Mouse (Mus musculus) adrenal gland, postnatal 4 days (tissue): ENCODE results near the gene Megf11. TPM values are rescaled to one million over a fixed set of nuclear protein-coding genes. Genes with fewer than 3 reads are reported as not detected.

Experiments
- DNase-seq, 2 experiments: peaks; one replicate each; pipeline ENCODE4 v3.0.0; 2021 to 2022; ENCODE audit warnings: low spot score in 2 of 2, mixed read lengths in 2 of 2
- total RNA-seq, 2 experiments: library from RNA; stranded (reverse); gene quantifications; 2 replicates each; pipeline ENCODE4 v1.2.3; 2021

Gene Megf11
- total RNA-seq, 2 experiments from 2014 or later = 5.8 to 6.4 TPM

GRCm38 (mm10) chr9:64507995-64508394 lies 122.6 kb downstream of the Megf11 start:
- no peak for DNase-seq

- DNase-seq = no peak
These were observed 129.4 kb downstream of the Megf11 start for GRCm38 (mm10) chr9:64514826-64515225.

GRCm38 (mm10) chr9:64519921-64520746 lies 134.7 kb downstream of the Megf11 start:
- DNase-seq = no peak

DNA sequence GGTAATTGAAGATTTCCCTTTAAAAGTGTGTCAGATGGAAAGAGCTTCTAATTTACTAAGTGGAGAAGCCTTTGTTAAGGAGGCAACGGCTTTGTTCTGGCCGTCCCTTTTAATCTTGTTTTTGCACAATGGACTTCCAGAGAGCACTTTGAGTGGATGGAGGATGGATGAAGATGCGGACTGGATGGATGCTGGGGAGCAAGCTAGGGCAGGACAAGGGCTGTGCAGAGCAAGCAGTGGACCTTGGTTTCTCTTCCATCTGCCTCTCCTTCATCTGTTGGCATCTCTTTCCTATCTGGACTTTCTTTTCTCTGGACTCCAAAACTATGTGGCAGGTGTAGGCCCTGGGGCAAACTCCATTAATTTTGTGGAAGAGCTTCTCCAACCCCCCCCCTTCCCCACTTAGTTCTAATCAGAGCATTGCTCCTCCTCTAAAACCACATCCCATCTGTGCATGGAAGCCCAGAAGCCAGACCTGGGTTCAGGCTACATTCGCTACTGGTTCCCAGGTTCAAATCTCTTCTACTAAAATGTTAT lies 135.4 kb downstream of the Megf11 start:
- DNase-seq = no peak

- no peak for DNase-seq
These were observed 138.0 kb downstream of the Megf11 start for GRCm38 (mm10) chr9:64523264-64524045.

DNA sequence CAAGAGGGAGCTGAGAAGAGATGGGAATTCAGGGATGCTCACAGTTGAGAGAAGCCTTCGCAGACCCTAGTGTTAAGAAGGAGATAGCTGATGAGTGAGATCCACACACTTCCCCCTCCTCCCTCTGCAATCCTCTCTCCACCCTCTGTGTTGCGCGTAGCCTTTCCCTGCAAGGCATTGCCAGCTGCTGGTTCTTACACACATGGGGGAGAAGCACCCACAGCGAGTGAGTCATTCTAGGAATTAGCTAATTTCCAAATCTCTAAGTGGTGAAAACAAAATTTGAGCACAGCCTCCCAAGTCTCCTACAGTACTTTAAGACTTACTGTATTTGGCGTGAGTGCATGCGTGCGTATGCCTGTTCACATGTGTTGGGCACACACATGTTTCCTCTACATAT lies 142.6 kb downstream of the Megf11 start:
- DNase-seq = no peak

- DNase-seq = no peak
These were observed 143.2 kb downstream of the Megf11 start for GRCm38 (mm10) chr9:64528595-64528994.

DNA sequence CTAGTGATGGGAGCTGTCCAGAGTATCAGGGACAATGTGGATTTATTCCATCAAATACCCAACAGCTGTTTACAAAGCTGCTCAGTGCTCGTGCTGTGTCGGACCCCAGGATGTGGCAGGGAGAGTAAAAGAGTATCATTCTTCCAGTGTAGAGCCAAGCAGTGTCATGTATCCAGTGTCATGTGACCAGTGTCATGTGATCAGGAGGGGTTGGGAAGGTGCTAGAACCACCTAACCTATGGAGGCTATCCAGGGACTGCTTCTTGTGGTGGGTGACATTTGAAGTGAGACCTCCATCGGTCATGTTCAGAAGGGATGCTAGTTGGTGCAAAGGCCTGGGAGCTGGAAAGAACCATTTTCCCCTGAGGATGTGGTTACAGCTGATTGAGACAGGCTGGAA lies 146.5 kb downstream of the Megf11 start:
- DNase-seq = no peak

DNA sequence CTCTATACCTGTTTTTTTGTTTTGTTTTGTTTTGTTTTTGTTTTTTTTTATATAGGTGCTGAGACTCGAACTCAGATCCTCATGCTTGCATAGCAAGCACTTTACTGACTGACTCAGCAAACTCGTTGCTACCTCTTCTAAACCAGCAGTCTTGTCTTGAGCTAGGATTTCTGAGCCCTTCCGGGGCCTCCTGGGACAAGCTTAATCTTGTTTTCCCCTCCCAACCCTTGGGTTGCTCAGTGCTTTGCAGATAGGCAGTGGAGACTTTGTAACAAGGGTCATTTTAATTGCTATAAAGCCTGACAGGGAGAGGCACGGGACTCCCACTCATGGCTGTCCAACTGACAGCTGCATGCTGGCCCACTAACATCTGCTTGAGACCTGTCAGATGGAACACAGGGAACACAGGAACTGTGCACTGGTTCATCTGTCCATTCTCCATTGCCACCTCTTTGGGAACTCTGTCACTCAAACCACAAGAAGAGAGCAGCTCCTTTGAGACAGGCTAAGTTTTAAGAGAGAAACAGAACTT lies 147.4 kb downstream of the Megf11 start:
- DNase-seq = no peak

DNA sequence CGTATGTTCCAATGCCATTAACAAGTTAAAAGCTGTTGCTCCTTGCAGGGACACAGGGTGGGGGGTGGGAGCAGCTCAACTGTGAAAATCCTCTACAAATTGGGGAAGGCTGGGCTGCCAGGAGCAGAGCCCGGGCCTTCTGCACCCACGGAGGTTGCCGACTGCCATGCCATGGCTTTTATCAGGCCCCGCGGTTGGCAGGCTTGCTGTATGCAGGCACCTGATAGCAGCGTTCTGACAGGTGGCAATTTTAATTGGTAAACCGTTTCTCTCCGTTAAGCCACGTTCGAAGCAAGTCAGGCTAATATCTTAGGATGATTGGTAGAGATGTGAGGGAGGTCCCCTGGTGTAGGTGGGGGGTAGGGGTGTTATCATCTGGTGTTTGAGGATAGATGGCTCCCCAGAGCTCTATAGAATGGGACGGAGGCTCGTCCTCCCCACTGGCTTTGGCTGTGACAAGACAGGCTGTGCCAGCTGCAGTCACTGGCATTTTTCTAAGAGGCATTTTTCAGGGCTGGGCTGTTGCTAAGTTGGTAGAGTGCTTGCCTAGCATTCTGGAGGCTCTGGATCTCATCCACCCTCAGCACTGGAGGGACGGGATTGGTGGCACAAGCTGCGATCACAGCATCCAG lies 148.2 kb downstream of the Megf11 start:
- DNase-seq = no peak

DNA sequence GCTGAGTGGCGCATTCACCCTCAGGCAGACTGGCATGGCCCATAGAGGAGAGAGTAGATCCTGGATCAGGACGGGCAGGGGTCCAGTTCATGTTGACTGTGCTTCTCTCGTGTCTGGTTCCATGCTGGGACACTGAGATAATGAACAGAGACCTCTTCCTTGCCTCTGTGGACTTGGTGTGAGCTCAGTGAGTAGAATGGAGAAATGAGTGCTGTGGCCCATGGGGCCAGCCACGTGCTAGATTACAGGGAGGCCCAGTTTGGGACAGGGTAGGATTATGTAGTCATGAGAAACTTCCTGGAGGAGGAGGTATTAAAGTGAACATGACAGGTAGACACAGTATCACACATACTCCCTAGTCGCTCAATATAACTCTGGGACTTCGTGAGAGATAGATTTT lies 148.9 kb downstream of the Megf11 start:
- DNase-seq = no peak

DNA sequence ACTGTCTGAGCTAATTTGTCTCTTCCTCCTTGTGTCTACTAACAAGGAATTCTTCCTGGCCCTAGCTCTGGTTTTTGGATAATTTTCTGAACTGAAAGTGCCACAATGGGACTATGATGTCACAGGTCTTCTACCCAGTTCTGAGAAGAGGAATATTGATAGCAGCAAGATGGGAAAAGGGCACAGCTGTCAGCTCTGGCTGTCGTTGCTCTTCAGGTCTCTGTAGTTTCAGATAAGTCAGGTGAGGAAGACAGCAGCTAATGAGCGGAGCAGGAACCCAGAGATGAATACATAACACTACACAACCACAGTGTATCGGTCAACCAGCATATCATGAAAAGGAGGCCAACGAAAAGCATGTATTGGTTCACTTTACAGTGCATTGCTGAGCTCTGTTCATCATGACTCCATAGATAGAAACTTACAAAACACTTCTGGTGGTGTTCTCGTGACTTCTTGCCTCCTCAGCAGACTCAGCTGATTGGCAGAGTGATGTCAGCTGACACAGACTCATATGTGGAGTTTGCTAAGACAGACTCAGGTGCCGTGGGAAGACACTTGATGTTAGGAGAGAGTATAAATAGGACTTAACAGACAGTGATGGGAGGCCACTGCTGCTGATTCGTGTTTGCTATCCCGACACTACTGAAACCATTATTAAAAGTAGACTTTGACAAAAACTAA lies 149.6 kb downstream of the Megf11 start:
- DNase-seq = no peak

DNA sequence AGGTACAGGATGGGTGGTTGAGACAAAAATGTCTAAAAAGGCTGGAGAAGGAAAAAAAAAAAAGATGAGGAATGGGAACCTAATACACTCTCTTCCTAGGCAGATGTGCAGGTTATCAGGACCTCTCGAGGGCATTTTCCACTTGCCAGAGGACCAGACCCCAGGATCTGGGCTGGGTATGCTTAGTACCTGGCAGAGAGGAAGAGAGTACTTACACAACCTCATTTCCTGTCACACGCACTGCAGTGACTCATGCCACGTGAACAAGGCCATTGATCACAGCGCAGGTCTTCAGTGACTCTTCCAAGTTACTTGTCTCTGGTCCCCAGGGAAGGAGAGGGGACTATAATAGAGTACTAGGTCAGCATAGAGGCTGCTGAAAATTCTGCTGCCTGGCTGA lies 152.4 kb downstream of the Megf11 start:
- no peak for DNase-seq

GRCm38 (mm10) chr9:64542246-64542645 lies 156.8 kb downstream of the Megf11 start:
- no peak for DNase-seq

DNA sequence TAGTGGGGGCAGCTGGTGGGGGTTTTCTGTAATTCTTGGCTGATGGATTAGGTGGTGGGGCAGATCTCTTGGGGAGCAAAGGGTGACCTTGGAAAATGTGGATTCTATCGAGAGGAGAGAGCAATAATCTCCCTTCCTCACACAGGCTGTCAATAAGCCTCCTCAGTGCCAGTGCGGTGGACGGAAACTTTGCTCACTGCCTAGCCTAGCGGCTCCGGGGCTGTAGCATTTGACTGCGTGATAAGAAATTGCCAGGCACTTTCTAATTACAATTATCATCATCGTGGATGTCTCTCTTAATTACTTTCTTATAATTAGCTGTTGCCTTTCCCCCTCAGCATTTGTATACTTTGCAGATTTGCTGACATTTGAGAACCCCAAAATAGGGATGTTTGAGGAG lies 157.7 kb downstream of the Megf11 start:
- DNase-seq = no peak

GRCm38 (mm10) chr9:64546344-64546991 lies 161.0 kb downstream of the Megf11 start:
- no peak for DNase-seq

GRCm38 (mm10) chr9:64548332-64548731 lies 162.9 kb downstream of the Megf11 start:
- DNase-seq = no peak

GRCm38 (mm10) chr9:64551307-64551706 lies 165.9 kb downstream of the Megf11 start:
- no peak for DNase-seq

DNA sequence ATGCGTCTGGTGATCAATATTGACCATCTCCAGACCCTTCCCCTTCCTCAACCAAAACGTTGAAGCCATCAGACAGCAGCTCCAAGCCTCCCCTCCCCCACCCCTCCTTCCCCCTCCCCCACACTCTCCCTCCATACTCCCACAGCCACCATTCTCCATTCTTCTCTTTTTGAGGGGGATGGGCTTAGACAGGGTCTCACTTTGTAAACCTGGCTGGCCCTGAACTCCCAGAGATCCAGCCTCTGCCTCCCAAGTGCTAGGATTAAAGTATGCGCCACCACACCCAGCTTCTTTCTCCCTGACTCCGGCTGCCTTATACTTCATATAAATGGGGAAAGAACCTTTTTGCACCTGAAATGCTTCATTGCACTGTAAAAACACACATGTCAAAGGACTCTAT lies 166.6 kb downstream of the Megf11 start:
- no peak for DNase-seq

GRCm38 (mm10) chr9:64553441-64553840 lies 168.0 kb downstream of the Megf11 start:
- DNase-seq = no peak
